Mouse (Mus musculus) hematopoietic stem cell, adult 5-6 weeks (primary cell): ENCODE data around the gene Nfic. TPM values are rescaled to one million over a fixed set of nuclear protein-coding genes. Genes with fewer than 3 reads are reported as not detected.

Experiments
- ATAC-seq, 2 experiments: fragments of 125-278 bp in 1 of 2; replicated peaks in 1 of 2; 2 replicates each; pipeline ENCODE4 v1.8.0; 2016 to 2017; ENCODE audit warnings: inconsistent platforms in 2 of 2, mild to moderate bottlenecking in 2 of 2, moderate number of reproducible peaks in 2 of 2, low read depth in 1 of 2, moderate TSS enrichment in 1 of 2; ENCODE audit not compliant: low FRiP score in 2 of 2, poor library complexity in 2 of 2, severe bottlenecking in 2 of 2, insufficient read depth in 1 of 2, low TSS enrichment in 1 of 2
- total RNA-seq: library from RNA; stranded (forward); fragments of 172-1452, 232-1000 nt; gene quantifications from 2 replicates; pipeline ENCODE4 v1.2.3, GENCODE M21; 2017

The Nfic gene
- total RNA-seq, 1 experiment from 2014 or later = 10.8 TPM

DNA sequence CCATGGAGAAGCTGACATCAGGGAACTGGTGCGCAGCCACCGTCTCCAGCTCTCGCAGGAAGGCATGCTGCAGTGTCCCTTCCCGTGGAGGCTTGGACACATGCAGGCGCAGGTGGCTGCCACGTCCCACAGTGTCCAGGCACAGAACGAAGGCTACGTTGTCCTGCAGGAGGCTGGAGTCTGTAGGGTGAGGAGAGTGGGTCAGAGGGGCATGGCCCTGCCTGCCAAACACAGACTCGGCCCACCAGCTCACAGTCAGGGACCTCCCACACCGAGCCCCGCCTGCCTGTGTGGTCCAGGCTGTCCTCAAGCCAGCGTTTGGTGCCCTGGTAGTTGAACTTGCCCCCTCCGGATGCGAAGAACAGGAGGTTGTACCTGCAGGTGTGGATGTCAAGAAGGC lies 34.5 kb upstream of the Nfic start:
- no peak for ATAC-seq

DNA sequence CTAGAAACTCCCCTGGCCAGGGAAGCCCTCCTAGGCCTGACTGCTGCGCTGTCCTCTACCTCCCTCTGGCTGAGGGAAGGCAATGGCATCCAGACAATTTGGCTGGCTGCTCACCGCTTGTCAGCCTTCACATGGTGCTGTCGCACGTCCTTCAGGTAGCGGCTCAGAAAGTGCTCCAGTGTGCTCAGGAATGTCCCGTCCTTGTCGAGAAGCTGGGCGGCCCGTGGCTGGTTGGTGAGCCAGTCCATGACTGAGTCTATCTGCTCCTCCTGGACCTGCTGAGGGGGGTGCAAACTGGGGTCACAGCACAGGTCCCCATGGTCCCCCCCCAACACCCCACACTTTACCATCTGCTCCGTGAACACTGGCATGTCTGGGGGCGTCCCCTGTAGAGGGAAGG lies 32.6 kb upstream of the Nfic start:
- ATAC-seq = no peak

DNA sequence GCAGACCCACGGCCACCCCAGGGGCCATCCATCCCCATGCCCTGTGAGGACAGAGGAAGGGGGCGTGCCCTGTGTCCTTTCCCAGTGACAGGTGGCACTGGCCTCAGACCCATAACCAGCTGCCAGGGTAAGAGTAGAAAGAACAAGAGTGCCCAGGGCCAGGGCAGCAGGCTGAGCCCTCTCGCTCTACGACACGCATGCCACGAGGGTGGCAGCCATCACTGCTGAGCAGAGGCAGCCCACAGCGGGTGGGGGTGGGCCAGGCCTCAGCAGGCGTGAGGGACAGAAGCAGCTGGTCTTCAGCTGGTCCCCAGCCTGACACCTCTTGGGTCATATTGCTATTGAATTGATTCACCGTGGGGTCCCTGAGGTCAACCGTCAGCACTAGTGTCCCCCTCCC lies 31.1 kb upstream of the Nfic start:
- no peak for ATAC-seq

DNA sequence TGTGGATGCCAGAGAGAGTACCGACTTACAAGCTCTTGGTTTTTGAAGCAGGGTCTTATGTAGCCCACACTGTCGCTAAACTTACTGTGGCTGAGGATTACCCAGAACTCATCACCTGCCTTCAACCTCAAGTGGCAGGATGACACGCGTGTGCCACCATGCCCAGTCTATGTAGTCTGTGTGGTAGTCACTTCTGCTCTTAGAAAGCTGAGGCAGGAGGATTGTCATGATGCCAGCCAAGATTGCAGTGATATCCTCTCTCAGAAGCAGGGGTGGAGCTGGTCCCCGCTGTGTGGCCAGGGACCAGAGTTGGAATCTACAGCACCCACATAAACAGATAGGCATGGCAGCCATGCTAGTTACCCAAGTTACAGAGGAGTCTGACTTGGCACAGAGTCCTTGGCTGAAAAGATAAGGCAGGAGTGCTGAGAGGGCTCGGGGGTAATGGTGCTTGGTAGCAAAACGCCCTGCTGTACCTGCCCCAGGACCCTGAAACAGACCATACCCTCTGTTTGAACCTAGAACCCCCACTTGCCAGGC lies 30.1 kb upstream of the Nfic start:
- no peak for ATAC-seq

DNA sequence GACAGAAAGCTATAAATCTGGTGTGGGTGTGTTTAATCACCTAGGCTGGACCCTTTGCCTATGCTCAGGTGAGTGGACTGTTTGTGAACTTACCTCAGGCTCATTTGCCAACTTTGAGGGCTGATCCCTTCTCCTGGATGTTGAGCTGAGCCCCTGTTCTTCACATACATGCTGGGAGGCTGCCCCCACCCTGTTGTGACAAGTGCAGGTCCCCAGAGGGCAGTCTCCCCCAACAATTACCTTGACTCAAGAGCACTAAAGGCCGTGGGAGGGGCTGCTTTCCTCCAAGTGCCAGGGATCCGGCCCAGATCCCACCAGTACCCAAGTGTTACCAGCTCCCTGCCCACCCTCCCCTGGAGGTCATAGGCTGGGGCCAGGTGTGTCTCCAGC lies 29.6 kb upstream of the Nfic start:
- peak in 1 of 2 experiments; percentile 31; a peak in 1 of 4 replicates for ATAC-seq

DNA sequence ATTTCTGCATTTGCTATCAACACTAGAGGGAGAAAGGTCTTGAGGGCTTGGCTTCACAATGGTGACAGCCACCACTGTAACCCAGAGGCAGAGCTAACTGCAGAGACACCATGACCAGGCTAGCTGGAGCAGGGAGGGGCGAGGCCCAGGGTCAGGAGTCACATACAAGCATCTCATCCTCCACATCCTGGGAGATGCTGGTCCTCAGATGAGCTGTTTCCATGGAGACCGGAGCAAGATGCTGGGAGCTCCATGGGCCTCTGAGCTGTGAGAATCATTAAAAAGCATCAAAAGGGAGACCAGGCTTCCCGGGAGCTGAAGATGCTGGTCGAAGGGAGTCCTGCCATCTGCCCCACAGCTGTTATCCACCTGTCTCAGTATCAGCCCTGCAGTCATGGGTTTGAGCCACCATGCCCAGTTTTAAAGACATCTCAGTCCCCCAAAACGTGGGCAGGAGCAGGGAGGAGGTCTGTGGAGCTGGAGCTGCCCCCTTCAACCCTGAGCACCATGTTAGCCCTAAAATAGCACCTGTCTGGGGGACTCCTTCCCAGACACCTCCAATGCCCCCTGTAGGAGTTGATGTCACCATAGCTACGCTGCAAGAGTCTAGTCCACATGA lies 29.1 kb upstream of the Nfic start:
- no peak for ATAC-seq

DNA sequence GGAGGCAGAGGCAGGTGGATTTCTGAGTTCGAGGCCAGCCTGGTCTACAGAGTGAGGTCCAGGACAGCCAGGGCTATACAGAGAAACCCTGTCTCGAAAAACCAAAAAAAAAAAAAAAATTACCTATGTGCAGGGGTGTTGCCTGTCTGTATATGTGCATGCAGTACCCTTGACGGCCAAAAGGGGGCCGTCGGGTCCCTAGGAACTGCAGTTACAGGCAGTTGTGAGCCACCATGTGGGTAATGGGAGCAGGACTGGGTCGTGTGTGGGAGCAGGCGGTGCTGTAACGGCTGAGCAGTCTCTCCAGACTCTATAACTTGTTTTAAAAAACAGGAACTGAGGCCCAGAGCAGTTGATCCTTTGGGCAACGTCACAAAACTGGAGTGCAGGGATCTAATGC lies 28.5 kb upstream of the Nfic start:
- peak; percentile 25 to 49; a peak in 2 of 4 replicates for ATAC-seq

DNA sequence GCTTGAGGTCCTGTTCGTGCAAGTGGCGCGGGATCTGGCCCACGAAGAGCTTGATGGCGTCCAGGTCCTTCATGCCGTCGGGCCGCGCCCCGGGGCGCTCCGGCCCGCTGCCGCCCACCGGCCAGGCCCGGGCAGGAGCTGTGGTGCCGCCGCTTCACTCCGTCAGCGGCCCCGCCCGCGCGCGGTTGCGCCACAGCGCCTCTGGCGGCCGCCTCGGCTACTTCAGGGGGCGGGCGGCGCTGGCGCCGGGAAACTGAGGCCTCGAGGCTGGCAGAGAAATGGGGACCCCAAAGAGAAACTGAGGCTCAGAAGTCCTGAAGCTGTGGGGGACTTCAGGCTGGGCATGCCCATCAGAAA lies 27.1 kb upstream of the Nfic start, which contains the start of gene Celf5:
Gene Celf5, minus strand, starts transcription at position 177 of the 357 bp plus-strand sequence.
- peak; percentile 33 to 39; a peak in 1 of 4 replicates for ATAC-seq

DNA sequence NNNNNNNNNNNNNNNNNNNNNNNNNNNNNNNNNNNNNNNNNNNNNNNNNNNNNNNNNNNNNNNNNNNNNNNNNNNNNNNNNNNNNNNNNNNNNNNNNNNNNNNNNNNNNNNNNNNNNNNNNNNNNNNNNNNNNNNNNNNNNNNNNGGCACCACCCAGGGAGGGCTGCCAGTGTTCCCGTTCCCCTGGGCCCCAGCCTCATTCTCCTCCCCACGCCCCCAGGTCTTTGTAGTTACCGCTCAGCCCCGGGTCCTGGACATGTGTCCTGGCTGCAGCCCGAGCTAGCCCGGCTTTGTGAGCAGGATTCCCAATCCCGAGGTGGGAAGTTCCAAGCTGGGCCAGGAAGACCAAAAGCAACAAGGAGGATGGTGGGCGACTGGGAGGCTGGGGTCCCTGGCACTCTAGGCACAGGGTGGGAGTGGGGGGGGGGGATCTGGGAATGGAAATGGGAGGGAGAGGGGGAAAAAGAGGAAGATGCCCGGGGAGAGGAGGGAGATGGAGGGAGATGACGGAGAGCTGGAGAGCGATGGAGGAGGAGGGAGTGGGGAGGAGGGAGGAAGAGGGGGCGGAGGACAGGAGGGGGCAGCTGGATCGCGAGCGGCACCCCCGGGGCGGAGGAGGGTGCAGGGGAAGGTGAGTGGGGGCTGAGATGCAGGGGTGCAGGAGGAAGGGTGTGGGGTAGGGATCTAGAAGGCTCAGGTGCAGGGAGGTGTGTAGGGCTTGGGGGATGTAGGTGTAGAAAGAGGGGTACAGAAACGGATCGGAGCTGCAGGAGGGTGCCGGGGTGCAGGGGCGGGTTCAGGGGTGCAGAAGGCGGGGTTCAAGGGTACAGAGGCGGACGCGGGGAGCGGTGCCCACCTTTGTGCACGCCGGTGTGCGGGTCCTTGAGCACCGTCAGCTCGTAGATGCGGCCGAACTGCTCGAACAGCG lies 26.4 kb upstream of the Nfic start:
- ATAC-seq = no peak

DNA sequence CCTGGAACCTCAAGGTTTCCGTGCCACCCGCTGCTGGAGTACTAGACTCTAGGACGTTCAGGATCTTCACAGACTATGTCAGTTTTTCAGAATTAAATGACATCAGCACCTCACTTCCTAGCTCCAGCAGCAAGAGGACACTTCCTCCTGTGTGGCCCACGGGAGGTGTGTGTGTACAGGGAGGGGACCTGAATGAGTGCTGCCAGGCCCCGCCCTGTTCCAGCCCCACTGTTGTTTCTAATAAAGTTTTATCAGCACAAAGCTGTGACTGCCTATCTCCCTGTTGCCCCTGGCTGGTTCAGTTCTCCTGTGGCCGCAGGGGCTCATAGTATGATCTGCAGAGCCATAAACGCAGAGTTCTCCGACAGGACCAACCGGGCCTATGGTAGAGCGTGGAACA lies 19.0 kb upstream of the Nfic start:
- ATAC-seq = no peak

DNA sequence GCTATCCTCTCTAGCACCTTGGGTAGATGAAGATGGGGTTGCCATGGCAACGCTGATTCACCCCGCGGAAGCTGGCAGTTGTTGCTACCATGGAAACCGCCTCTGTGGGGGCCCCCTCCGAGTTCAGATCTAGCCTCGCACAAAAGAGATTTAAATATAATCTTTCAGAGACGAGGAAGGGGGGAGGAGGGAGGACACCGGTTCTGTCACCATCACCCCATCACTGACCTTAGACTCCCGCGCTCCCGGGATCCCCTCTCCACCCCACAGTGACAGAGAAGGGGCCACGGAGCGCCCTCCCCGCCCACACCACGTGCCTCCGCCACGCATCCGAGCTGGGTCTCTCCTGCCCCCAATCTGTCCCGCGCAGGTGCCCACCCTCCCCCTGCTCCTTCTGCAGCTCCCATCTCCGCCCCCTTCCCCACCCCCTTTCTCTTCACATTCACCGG lies 17.6 kb upstream of the Nfic start:
- no peak for ATAC-seq

DNA sequence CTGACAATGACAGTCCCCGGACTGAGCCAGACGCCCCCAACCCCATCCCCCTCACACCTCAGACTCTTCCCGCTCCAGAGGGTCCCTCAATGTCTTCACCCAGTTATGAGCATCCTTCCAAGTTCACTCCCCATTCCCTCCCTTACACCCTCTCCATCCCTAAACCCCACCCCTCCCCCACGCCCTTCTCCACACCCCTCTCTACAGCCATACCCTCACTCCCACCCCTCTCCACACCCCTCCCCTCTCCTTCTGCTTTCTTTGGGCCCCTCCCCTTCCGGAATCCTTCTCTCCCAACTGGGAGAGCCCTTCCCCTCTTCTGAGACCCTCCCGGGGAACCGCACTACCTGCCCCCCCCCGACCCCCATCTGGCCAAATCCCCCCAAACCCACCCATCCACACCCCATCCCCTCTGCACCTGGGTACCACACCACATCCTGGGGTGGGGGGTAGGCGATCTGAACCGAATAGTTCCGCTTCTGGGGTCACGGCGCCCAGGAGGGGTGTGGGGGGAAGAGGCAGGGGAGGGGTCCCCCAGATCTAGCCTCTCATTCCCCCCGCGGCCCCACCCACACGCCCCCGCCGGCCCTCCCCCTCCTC lies 17.1 kb upstream of the Nfic start:
- ATAC-seq = no peak

DNA sequence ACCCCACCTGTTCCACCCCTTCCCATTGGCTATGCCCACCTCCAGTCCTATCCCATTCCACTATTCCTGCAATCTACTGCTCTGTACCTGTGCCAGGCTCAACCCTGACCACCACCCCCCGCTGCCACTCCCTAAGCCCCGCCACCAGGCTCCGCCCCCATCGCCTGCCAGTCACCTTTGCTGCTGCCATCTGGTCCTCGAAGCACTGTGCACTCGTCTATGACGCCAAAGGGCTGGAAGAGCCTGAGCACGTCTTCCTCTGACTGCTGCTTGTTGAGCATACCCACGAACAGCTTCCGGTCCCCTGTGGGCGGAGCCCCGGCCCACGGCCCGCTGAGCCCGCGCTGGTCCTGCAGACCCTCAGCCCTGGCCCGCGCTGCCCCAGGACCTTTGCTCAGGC lies 15.0 kb upstream of the Nfic start:
- 0 out of 4 replicates have a peak, but pooled peaks of 1 of the 2 experiments have one; percentile 9 for ATAC-seq

DNA sequence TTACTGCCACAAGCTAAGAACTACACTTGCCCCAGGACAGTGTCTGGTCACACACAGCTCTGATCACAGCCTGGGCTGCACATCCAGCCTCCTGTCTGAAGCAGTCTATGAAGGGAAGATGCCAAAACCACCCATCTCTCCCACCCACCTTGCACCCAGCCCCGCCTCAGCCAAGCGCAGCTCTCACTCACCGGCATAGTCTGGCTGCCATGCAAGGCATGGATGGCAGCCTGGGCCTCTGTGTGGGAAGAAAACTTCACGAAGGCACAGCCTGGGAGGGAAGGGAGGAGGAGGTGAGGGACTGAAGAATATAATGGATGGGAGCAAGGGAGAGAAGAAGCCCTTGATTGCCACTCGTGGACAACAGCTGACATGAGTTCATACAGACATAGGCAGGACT lies 13.8 kb upstream of the Nfic start:
- ATAC-seq = no peak

DNA sequence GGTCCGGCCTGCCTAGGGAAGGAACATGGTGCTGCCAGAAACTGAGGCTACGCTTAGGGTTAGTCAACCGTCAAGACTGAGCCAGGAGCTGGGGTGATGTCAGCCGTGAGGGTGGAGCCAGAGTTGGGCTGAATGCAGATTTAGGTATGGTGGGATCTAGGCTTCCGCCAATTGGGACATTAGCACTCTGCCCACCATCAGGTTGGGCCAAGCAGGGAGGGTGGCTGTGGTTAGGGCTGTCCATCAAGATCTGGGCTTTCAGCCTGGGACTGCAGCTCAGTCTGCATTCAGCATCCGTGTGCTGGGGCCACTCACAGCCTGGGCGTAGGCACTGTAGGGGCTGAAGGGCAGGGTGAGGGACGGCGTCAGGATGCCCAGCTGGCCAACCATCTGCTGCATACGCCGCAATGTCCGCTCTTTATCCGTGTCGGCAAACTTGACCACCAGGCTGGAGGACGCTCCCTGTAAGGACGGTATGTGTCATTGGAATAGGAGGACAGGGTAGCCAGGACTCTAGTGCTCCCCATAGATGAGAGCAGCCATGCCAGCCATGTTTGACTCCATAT lies 12.3 kb upstream of the Nfic start:
- peak in 1 of 2 experiments; percentile 9; a peak in 1 of 4 replicates for ATAC-seq

DNA sequence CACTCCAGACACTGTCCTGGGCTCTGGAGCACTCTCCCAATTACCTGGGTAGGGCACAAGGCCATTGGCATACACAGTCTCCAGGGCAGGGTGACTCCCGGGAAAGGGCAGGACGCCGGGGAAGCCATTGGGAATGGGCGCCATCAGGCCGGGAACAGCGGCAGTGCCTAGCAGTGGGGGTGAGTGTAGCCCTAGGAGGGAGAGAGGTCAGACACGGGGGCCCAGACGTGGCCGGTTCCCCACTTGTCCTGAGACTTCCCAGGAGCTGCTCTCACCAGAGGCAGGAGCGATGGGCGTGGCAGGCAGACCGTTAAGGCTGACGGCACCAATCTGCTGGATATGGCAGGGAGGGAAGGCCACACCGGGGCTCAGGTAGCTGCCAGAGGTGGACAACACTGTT lies 11.4 kb upstream of the Nfic start:
- ATAC-seq = no peak

DNA sequence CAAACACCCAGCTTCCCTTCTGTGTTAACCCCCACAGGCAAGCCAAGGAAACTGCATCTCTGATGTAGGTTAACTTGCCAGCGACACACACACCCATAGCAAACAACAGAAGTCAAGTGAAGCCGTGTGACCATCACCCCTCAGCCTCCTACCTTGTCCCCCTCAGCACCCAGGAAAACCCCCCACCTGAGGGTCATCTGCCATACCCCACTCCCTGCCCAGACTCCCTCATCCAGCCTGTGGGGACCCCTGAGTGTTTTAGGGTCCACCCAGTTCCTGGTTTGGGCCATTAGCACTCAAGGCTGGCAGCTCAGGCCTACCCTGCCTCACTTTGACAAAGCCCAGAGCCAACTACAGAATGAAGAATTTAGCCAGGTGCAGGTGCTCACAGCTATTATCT lies 10.6 kb upstream of the Nfic start:
- ATAC-seq = no peak

DNA sequence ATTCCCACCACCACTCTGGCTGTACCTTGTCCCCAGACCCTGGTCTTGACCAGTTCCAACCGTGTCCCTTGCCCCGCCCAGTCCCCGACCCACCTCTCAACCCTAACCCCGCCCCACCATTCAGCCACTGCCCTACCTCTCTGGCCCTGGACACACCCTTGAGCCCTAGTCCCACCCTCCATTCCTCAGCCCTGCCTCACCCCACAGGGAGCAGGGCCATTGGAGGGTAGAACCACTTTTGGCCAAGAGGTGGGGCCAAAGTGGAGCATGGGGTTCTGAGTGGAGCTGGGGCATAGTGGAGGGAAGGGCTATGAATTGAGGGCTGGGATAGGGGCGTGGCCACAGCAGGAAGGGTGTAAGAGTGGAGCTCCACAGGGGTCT lies 9.8 kb upstream of the Nfic start:
- peak in 1 of 2 experiments; percentile 19; a peak in 1 of 4 replicates for ATAC-seq
